Mouse (Mus musculus): ENCODE data around the gene Olfr1489.
"Not testable (repeated sequence)": the region's sequence is repeated elsewhere in the genome, so short reads cannot be mapped to it uniquely, and the experiment has no call there.

Olfr1489 gene

DNA sequence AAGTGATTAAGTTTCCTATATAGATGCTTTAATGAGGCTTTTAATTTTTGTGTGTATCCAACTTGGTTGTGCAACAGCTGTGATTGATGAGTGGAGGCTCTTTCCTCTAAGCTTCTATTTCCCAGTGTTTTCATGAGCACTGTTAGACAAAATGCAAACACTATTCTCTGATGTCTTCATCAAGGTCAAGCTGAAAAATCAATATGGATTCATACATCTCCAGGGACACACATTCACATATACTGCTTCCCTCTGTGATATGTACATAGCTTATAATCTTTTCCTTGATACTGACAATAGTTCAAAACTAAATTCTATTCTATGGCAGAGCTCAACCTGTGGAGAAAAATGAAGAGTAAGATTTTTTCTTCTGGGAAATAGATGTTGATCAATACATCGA, at the start of gene Olfr1489:
Gene Olfr1489, plus strand, starts transcription at position 301 of the 400 bp plus-strand sequence.
- no peak for DNase-seq (ENCODE audit: low spot score in 2 of 2)

DNA sequence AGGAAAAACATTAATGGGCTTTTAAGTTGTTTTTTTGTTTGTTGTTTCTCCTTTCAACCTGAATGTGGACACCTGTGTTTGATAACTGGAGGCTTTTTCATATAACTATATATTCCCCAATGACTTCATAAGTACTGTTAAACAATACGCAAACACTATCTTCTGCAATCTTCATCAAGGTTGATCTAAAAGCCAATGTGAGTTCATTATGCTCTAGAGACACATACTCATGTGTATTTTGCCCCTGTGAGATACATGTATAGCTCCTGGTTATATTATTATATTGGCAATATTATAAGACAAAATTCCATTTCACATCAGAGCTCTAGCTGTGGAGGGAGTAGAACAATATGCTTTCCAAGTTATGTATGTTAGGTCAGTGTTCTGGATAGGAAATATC, 48.2 kb upstream of the Olfr1489 start, which contains the start of gene Olfr1484:
Gene Olfr1484, plus strand, starts transcription at position 301 of the 400 bp plus-strand sequence.
- no peak for DNase-seq (ENCODE audit: low spot score in 2 of 2)

DNA sequence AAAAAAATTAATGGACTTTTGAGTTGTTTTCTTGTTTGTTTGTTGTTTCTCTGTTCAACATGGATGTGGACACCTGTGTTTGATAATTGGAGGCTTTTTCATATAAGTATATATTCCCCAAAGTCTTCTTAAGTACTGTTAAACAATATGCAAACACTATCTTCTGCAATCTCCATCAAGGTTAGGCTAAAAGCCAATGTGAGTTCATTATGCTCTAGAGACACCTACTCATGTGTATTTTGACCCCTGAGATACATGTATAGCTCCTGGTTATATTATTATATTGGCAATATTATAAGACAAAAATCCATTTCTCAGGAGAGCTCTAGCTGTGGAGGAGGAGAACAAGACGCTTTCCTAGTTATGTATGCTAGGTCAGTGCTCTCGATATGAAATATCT, 14.3 kb upstream of the Olfr1489 start, which contains the start of gene Olfr1487:
Gene Olfr1487, plus strand, starts transcription at position 301 of the 400 bp plus-strand sequence.
- DNase-seq (ENCODE audit: low spot score in 2 of 2) = not testable (repeated sequence)

DNA sequence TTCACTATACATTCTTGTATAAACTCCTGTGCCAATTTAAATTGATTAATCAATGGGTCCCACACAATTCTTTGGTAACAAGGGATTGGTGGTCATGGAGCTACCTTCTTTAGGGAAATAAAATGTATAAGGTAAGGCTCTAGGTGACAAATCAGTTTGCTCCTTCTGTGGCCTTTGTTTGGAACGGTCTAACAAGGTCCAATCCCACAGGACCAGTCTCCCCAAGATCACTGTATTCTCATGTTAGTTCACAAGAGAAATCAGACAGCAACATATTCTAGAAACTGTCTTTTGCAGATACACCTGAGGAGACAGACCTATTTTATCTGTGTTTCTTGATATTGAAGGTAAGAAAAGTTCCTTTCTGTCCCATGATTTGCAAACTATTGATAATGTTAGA, 19.4 kb downstream of the Olfr1489 start, which contains the start of gene Olfr1490:
Gene Olfr1490, plus strand, starts transcription at position 301 of the 400 bp plus-strand sequence.
- no peak for DNase-seq (ENCODE audit: low spot score in 2 of 2)
